Mouse (Mus musculus): Measurements from ENCODE around the gene Crtac1. TPM values are rescaled to one million over a fixed set of nuclear protein-coding genes. Genes with fewer than 3 reads are reported as not detected.

Gene Crtac1
- polyA plus RNA-seq (2017; shearing (Covaris generic)): not detected

GRCm38 (mm10) chr19:42431485-42432190 is at the start of gene Crtac1:
Crtac1 (minus strand) TSS chr19:42431783.

GRCm38 (mm10) chr19:42247519-42247918 is 184.1 kb downstream of the Crtac1 start, which contains the start of gene Golga7b:
Golga7b (plus strand) TSS chr19:42247574.

Other genes starting within 250 kb of the Crtac1 start
- not detected for gene Sfrp5, start 229.5 kb downstream of the Crtac1 start, polyA plus RNA-seq (2017; shearing (Covaris generic))
- not detected for gene Golga7b, start 184.2 kb downstream of the Crtac1 start, polyA plus RNA-seq (2017; shearing (Covaris generic))
- gene R3hcc1l, start 87.0 kb upstream of the Crtac1 start, polyA plus RNA-seq (2017; shearing (Covaris generic)): 52.2 TPM
- gene Loxl4, start 181.0 kb upstream of the Crtac1 start, polyA plus RNA-seq (2017; shearing (Covaris generic)): 0.30 TPM

Measured in naive thymus-derived CD4-positive, alpha-beta T cell, adult 5 months (primary cell).